Mouse (Mus musculus): ENCODE measurements at regions not wholly inside any gene's neighbourhood (a gene's known extent, or its start where the extent isn't known, plus 50 kb on each side); places are given as distances from the start of the nearest gene placed in this dataset.

DNA sequence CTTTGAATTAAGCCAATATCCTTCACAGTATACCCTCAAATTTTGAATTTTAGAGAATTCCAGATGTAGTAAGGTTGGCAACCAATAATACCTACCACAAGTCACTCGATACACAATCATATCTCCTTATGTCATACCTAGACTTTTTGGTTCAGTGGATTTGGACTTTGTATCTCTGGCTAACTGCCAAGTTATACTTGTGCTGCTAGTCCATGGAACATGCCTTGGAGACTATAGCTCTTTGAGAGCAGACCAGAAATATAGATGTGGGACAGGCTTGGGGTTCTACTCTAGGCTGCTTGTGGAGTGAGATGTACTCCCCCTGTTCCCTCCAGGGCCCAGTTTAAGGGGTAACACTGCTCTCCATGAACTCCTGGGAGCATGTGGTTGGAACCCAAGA lies 814.5 kb upstream of the Lrrc6 start:
- TF ChIP-seq CTCF (IDR thresholded peaks at IDR 0.05; ENCODE audit: control insufficient read depth, insufficient read depth, insufficient read length), result no peak
- TF ChIP-seq MAX (IDR thresholded peaks at IDR 0.05), result no peak
- no peak for TF ChIP-seq USF1 (IDR thresholded peaks at IDR 0.05; ENCODE audit: low read depth)
- no peak for TF ChIP-seq MYOG (IDR thresholded peaks at IDR 0.05; ENCODE audit: control insufficient read depth, extremely low read depth, insufficient read length)
